Comparison of ENCODE assay signal across 10 mouse cellular contexts in the genomic region with DNA sequence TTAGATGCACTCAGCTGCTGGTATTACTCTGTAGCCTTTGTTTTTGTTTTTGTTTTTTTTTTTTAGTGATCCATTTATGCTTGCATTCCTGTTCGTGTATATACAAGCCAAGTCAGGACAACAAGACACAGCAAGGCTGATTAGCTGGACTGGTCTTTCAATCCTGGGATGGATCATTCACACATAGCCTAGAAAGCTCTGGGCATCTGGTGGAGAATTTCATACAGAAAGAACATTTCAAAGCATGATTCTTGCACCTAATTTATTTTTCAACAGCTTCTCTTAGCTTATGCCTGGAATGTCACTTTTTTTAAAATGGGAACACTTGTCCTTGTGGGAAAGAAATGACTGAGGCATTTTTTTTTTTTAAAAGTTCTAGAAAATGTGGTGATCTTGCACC.
"Had no signal": no experiment of that assay in that cellular context is flagged by ENCODE, and none has a peak within 500 bp of the region (broad histone marks: within the 10 kb centered on the region; RNA-seq: fewer than 3 reads in every experiment).

No protein-coding gene starts in this region.

- DNase-seq: kidney, adult 11 months; kidney, postnatal 10 days; layer of hippocampus, postnatal 36 days; right cerebral cortex, adult 18-20 months; right cerebral cortex, postnatal 25 days; thymus, postnatal 36 days had no signal

- H3K27me3 ChIP-seq: limb, embryonic 15.5 days; liver, embryonic 12.5 days; midbrain, embryonic 13.5 days; neural tube, embryonic 15.5 days had no signal

- H3K27ac ChIP-seq: limb, embryonic 15.5 days; liver, embryonic 12.5 days; midbrain, embryonic 13.5 days; neural tube, embryonic 15.5 days had no signal

- H3K4me2 ChIP-seq: limb, embryonic 15.5 days; midbrain, embryonic 13.5 days; neural tube, embryonic 15.5 days had no signal

- H3K36me3 ChIP-seq: limb, embryonic 15.5 days; liver, embryonic 12.5 days; midbrain, embryonic 13.5 days; neural tube, embryonic 15.5 days had no signal

- H3K9me3 ChIP-seq: limb, embryonic 15.5 days; liver, embryonic 12.5 days; midbrain, embryonic 13.5 days; neural tube, embryonic 15.5 days had no signal

- ATAC-seq: midbrain, embryonic 13.5 days had no signal

- H3K4me3 ChIP-seq: limb, embryonic 15.5 days; liver, embryonic 12.5 days; midbrain, embryonic 13.5 days; neural tube, embryonic 15.5 days had no signal

- H3K9ac ChIP-seq: limb, embryonic 15.5 days; liver, embryonic 12.5 days; midbrain, embryonic 13.5 days; neural tube, embryonic 15.5 days had no signal
